Mouse (Mus musculus): Measurements from ENCODE around the gene Zfp27. TPM values are rescaled to one million over a fixed set of nuclear protein-coding genes. Genes with fewer than 3 reads are reported as not detected.
A peak's percentile ranks its signal among the peaks of the same experiment; 100 is the strongest.
"Not testable (repeated sequence)": the region's sequence is repeated elsewhere in the genome, so short reads cannot be mapped to it uniquely, and the experiment has no call there.

Zfp27 gene
- total and polyA plus RNA-seq, 3 experiments = 8.4 to 9.7 (median 9.0) TPM

GRCm38 (mm10) chr7:29880056-29880455 lies 26.3 kb downstream of the Zfp27 start:
- Histone ChIP-seq H3K9ac (ENCODE audit: insufficient read depth, low read depth) (no peak overlapping the region), H3K36me3 (replicated peaks in 1 of 2; ENCODE audit: control insufficient read depth in 1 of 2, insufficient read depth in 1 of 2, low read length in 1 of 2) (peaks cover 7 to 8% of the 10 kb centered on the region in 2 experiments), H3K4me2 (ENCODE audit: insufficient read depth, low read depth, poor library complexity, severe bottlenecking) (no peak overlapping the region), H3K27me3 (replicated peaks) (no peaks in the 10 kb centered on the region), H3K4me1 (ENCODE audit: control insufficient read depth in 1 of 2, insufficient read depth in 2 of 2) (no peaks in the 10 kb centered on the region), H3K9me3 (replicated peaks; ENCODE audit: low read length) (peaks cover 18% of the 10 kb centered on the region), H3K79me2 (replicated peaks; ENCODE audit: control insufficient read depth, extremely low read depth, insufficient read depth, poor library complexity, severe bottlenecking) (no peaks in the 10 kb centered on the region), H3K4me3 (replicated peaks in 1 of 3; ENCODE audit: low read depth in 2 of 3, low read length in 2 of 3, poor library complexity in 1 of 3) (no peak overlapping the region), H3K27ac (ENCODE audit: insufficient read depth, low read depth) (no peak overlapping the region)
- dilution Hi-C loops (cut with MboI; ENCODE audit: extremely low pct_ligation_motif_present, extremely low pct_unique_long_range_greater_than_20kb, low sequenced_read_pairs) = no loop called here
- in situ Hi-C loops (cut with MboI; ENCODE audit: low pct_ligation_motif_present, low pct_unique_long_range_greater_than_20kb, low sequenced_read_pairs) = no loop called here
- TF ChIP-seq JUND (conservative IDR thresholded peaks at IDR 0.05; ENCODE audit: low read depth, low read length) (no peak), IRF4 (IDR thresholded peaks at IDR 0.05; ENCODE audit: low read depth, low read length) (no peak), TBP (conservative IDR thresholded peaks at IDR 0.05; ENCODE audit: low read depth, low read length) (no peak), USF1 (IDR thresholded peaks at IDR 0.05; ENCODE audit: low read depth, low read length) (no peak), CHD2 (IDR thresholded peaks at IDR 0.05; ENCODE audit: low read length) (no peak), CHD1 (IDR thresholded peaks at IDR 0.05; ENCODE audit: low read depth, low read length) (no peak), MXI1 (IDR thresholded peaks at IDR 0.05; ENCODE audit: low read depth, low read length) (no peak), POLR2A (IDR thresholded peaks at IDR 0.05; ENCODE audit: low read depth, low read length) (no peak), ZNF384 (IDR thresholded peaks at IDR 0.05; ENCODE audit: low read depth, low read length) (no peak), EP300 (IDR thresholded peaks at IDR 0.05; ENCODE audit: low read length) (no peak), ETS1 (conservative IDR thresholded peaks at IDR 0.05; ENCODE audit: low read depth, low read length) (no peak), SIN3A (IDR thresholded peaks at IDR 0.05; ENCODE audit: low read length) (no peak), PAX5 (IDR thresholded peaks at IDR 0.05; ENCODE audit: low read length) (no peak)
- peak; percentile 6 for DNase-seq (ENCODE audit: extremely low read depth)

GRCm38 (mm10) chr7:29877561-29877960 lies 28.8 kb downstream of the Zfp27 start:
- dilution Hi-C loops (cut with MboI; ENCODE audit: extremely low pct_ligation_motif_present, extremely low pct_unique_long_range_greater_than_20kb, low sequenced_read_pairs); H3K4me2 ChIP-seq (ENCODE audit: insufficient read depth, low read depth, poor library complexity, severe bottlenecking); H3K4me1 ChIP-seq (ENCODE audit: control insufficient read depth in 1 of 2, insufficient read depth in 2 of 2); in situ Hi-C loops (cut with MboI; ENCODE audit: low pct_ligation_motif_present, low pct_unique_long_range_greater_than_20kb, low sequenced_read_pairs); H3K4me3 ChIP-seq (replicated peaks in 1 of 3; ENCODE audit: low read depth in 2 of 3, low read length in 2 of 3, poor library complexity in 1 of 3); H3K9ac ChIP-seq (ENCODE audit: insufficient read depth, low read depth); H3K27me3 ChIP-seq (replicated peaks); H3K27ac ChIP-seq (ENCODE audit: insufficient read depth, low read depth); DNase-seq (ENCODE audit: extremely low read depth); H3K79me2 ChIP-seq (replicated peaks; ENCODE audit: control insufficient read depth, extremely low read depth, insufficient read depth, poor library complexity, severe bottlenecking): not testable (repeated sequence)
- Histone ChIP-seq H3K9me3 (replicated peaks; ENCODE audit: low read length) (peaks cover 24% of the 10 kb centered on the region), H3K36me3 (replicated peaks in 1 of 2; ENCODE audit: control insufficient read depth in 1 of 2, insufficient read depth in 1 of 2, low read length in 1 of 2) (peaks cover 15 to 18% of the 10 kb centered on the region in 2 experiments)

GRCm38 (mm10) chr7:29874256-29874655 lies 32.1 kb downstream of the Zfp27 start:
- H3K4me3 ChIP-seq (replicated peaks in 1 of 3; ENCODE audit: low read depth in 2 of 3, low read length in 2 of 3, poor library complexity in 1 of 3) = no peak overlapping the region
- H3K36me3 ChIP-seq (replicated peaks in 1 of 2; ENCODE audit: control insufficient read depth in 1 of 2, insufficient read depth in 1 of 2, low read length in 1 of 2) = peaks cover 15 to 18% of the 10 kb centered on the region in 2 experiments
- no peak for DNase-seq (ENCODE audit: extremely low read depth)
- no peak overlapping the region for H3K27ac ChIP-seq (ENCODE audit: insufficient read depth, low read depth)
- dilution Hi-C loops (cut with MboI; ENCODE audit: extremely low pct_ligation_motif_present, extremely low pct_unique_long_range_greater_than_20kb, low sequenced_read_pairs) (no loop called here), in situ Hi-C loops (cut with MboI; ENCODE audit: low pct_ligation_motif_present, low pct_unique_long_range_greater_than_20kb, low sequenced_read_pairs) (no loop called here)
- no peaks in the 10 kb centered on the region for H3K27me3 ChIP-seq (replicated peaks)
- no peak for TF ChIP-seq POLR2A (IDR thresholded peaks at IDR 0.05; ENCODE audit: low read depth, low read length)
- no peak for TF ChIP-seq ZNF384 (IDR thresholded peaks at IDR 0.05; ENCODE audit: low read depth, low read length)
- no peak for TF ChIP-seq ETS1 (conservative IDR thresholded peaks at IDR 0.05; ENCODE audit: low read depth, low read length)
- no peak for TF ChIP-seq E2F4 (IDR thresholded peaks at IDR 0.05; ENCODE audit: insufficient replicate concordance, low read depth, low read length)
- TF ChIP-seq MAFK (IDR thresholded peaks at IDR 0.05; ENCODE audit: insufficient replicate concordance, low read length) = no peak
- TF ChIP-seq ELF1 (IDR thresholded peaks at IDR 0.05; ENCODE audit: low read depth, low read length) = no peak
- TF ChIP-seq MYC (IDR thresholded peaks at IDR 0.05; ENCODE audit: low read depth, low read length) = no peak
- no peak for TF ChIP-seq CTCF (conservative IDR thresholded peaks at IDR 0.05 in 1 of 2, IDR thresholded peaks at IDR 0.05 in 1 of 2; ENCODE audit: low read depth in 2 of 2, low read length in 2 of 2)
- TF ChIP-seq KAT2A (IDR thresholded peaks at IDR 0.05; ENCODE audit: insufficient replicate concordance, low read length) = no peak
- TF ChIP-seq MAZ (IDR thresholded peaks at IDR 0.05; ENCODE audit: low read depth, low read length) = no peak
- TF ChIP-seq UBTF (IDR thresholded peaks at IDR 0.05; ENCODE audit: low read depth, low read length) = no peak
- no peak for TF ChIP-seq TCF12 (IDR thresholded peaks at IDR 0.05; ENCODE audit: low read depth, low read length)
- no peak for TF ChIP-seq NELFE (IDR thresholded peaks at IDR 0.05; ENCODE audit: low read depth, low read length)
- no peaks in the 10 kb centered on the region for H3K79me2 ChIP-seq (replicated peaks; ENCODE audit: control insufficient read depth, extremely low read depth, insufficient read depth, poor library complexity, severe bottlenecking)
- no peaks in the 10 kb centered on the region for H3K4me1 ChIP-seq (ENCODE audit: control insufficient read depth in 1 of 2, insufficient read depth in 2 of 2)
- H3K9me3 ChIP-seq (replicated peaks; ENCODE audit: low read length) = peaks cover 24% of the 10 kb centered on the region
- no peak overlapping the region for H3K9ac ChIP-seq (ENCODE audit: insufficient read depth, low read depth)
- no peak overlapping the region for H3K4me2 ChIP-seq (ENCODE audit: insufficient read depth, low read depth, poor library complexity, severe bottlenecking)
